Mouse (Mus musculus) neural tube, embryonic 11.5 days (tissue): ENCODE data around the gene Narfl. TPM values are rescaled to one million over a fixed set of nuclear protein-coding genes. Genes with fewer than 3 reads are reported as not detected.

Experiments
- ATAC-seq: fragments of 200-750 bp; cut with Nextera tagmentation; 2 replicates; pipeline ENCODE4 v1.8.0; 2017; ENCODE audit warnings: moderate number of reproducible peaks, mild to moderate bottlenecking, moderate TSS enrichment, moderate library complexity; ENCODE audit not compliant: insufficient read depth, low FRiP score, low TSS enrichment
- DNase-seq: peaks from one replicate; pipeline ENCODE4 v3.0.0-alpha.2; 2015; ENCODE audit warnings: low spot score
- H3K27ac ChIP-seq: fragments of 300-500 bp; sonication (generic); 2 replicates; pipeline ENCODE4 v1.5.1; 2014; ENCODE audit warnings: low read depth, mild to moderate bottlenecking, low read length
- H3K27me3 ChIP-seq: fragments of 300-500 bp; sonication (generic); 2 replicates; pipeline ENCODE4 v1.6.1; 2014; ENCODE audit warnings: mild to moderate bottlenecking, low read length, mixed read lengths; ENCODE audit not compliant: control insufficient read depth, insufficient read depth
- H3K36me3 ChIP-seq: fragments of 300-500 bp; sonication (generic); 2 replicates; pipeline ENCODE4 v1.6.1; 2014; ENCODE audit warnings: mild to moderate bottlenecking, low read length, moderate library complexity, mixed read lengths; ENCODE audit not compliant: control insufficient read depth, insufficient read depth
- H3K4me1 ChIP-seq: fragments of 300-500 bp; sonication (generic); 2 replicates; pipeline ENCODE4 v1.6.1; 2014; ENCODE audit warnings: low read length, mixed read lengths; ENCODE audit not compliant: control insufficient read depth, insufficient read depth
- H3K4me2 ChIP-seq: fragments of 300-500 bp; sonication (generic); 2 replicates; pipeline ENCODE4 v1.6.1; 2014; ENCODE audit warnings: low read depth, mild to moderate bottlenecking, moderate library complexity
- H3K4me3 ChIP-seq: fragments of 300-500 bp; sonication (generic); 2 replicates; pipeline ENCODE4 v1.5.1; 2014; ENCODE audit warnings: low read depth, low read length
- H3K9ac ChIP-seq: fragments of 300-500 bp; sonication (generic); 2 replicates; pipeline ENCODE4 v1.6.1; 2014; ENCODE audit warnings: mild to moderate bottlenecking, low read length
- H3K9me3 ChIP-seq: fragments of 300-500 bp; sonication (generic); 2 replicates; pipeline ENCODE4 v1.6.1; 2016; ENCODE audit warnings: low read length; ENCODE audit not compliant: control insufficient read depth
- WGBS: fragments of 180-500 bp; shearing (Covaris S2); extraction: QIAGEN DNeasy Blood & Tissue Kit; methylation state at CpG from one replicate; pipeline ENCODE4 v1.1.7; 2014; 5-methylcytosine and 5-hydroxymethylcytosine counted together
- polyA plus RNA-seq: library from polyadenylated mRNA; unstranded; fragments of >200 nt; fragmentation: Nextera tagmentation; extraction: Ambion mirVana; gene quantifications from 2 replicates; pipeline ENCODE4 v1.2.1, GENCODE M21; 2014

Gene Narfl
- polyA plus RNA-seq, 1 experiment from 2014 or later: 27.8 TPM

GRCm38 (mm10) chr17:25756378-25757242 is 17.0 kb upstream of the Narfl start:
- no peak overlapping the region for H3K4me2 ChIP-seq
- WGBS: 87% methylated on average over 9 of the region's 9 CpGs
- no peak for DNase-seq
- H3K36me3 ChIP-seq: no peaks in the 10 kb centered on the region
- H3K27me3 ChIP-seq: no peaks in the 10 kb centered on the region
- ATAC-seq: no peak
- no peak overlapping the region for H3K9ac ChIP-seq
- no peak overlapping the region for H3K27ac ChIP-seq
- H3K4me1 ChIP-seq: no peaks in the 10 kb centered on the region
- H3K4me3 ChIP-seq: no peak overlapping the region
- H3K9me3 ChIP-seq: no peaks in the 10 kb centered on the region

GRCm38 (mm10) chr17:25757691-25758090 is 15.9 kb upstream of the Narfl start:
- WGBS: 77% methylated on average over 3 of the region's 3 CpGs

GRCm38 (mm10) chr17:25760148-25760547 is 13.4 kb upstream of the Narfl start:
- no peak for ATAC-seq
- Histone ChIP-seq H3K9me3 (no peaks in the 10 kb centered on the region), H3K27me3 (no peaks in the 10 kb centered on the region), H3K9ac (no peak overlapping the region), H3K4me3 (no peak overlapping the region), H3K4me2 (no peak overlapping the region), H3K27ac (no peak overlapping the region), H3K4me1 (no peaks in the 10 kb centered on the region), H3K36me3 (no peaks in the 10 kb centered on the region)
- 78% methylated on average over 8 of the region's 8 CpGs for WGBS
- no peak for DNase-seq

More at GRCm38 (mm10) chr17:25757691-25758090, 15.9 kb upstream of the Narfl start:
- Histone ChIP-seq H3K4me3 (no peak overlapping the region), H3K4me1 (no peaks in the 10 kb centered on the region), H3K4me2 (no peak overlapping the region), H3K36me3 (no peaks in the 10 kb centered on the region), H3K27ac (no peak overlapping the region), H3K9me3 (no peaks in the 10 kb centered on the region), H3K27me3 (no peaks in the 10 kb centered on the region), H3K9ac (no peak overlapping the region)
- ATAC-seq (no peak), DNase-seq (no peak)

- Histone ChIP-seq H3K36me3 (no peaks in the 10 kb centered on the region), H3K4me3 (no peak overlapping the region), H3K9ac (no peak overlapping the region), H3K4me2 (no peak overlapping the region), H3K27ac (no peak overlapping the region), H3K9me3 (no peaks in the 10 kb centered on the region), H3K4me1 (no peaks in the 10 kb centered on the region), H3K27me3 (no peaks in the 10 kb centered on the region)
- ATAC-seq (no peak), DNase-seq (no peak)
- 65% methylated on average over 4 of the region's 4 CpGs for WGBS
These were observed 12.0 kb upstream of the Narfl start for GRCm38 (mm10) chr17:25761561-25761970.

GRCm38 (mm10) chr17:25762591-25762990 is 11.0 kb upstream of the Narfl start:
- Histone ChIP-seq H3K9me3 (no peaks in the 10 kb centered on the region), H3K27me3 (no peaks in the 10 kb centered on the region), H3K4me1 (no peaks in the 10 kb centered on the region), H3K9ac (no peak overlapping the region), H3K36me3 (no peaks in the 10 kb centered on the region), H3K4me2 (no peak overlapping the region), H3K4me3 (no peak overlapping the region), H3K27ac (no peak overlapping the region)
- no peak for DNase-seq
- no peak for ATAC-seq
- WGBS: 43% methylated on average over 3 of the region's 3 CpGs

GRCm38 (mm10) chr17:25765886-25766285 is 7.7 kb upstream of the Narfl start:
- no peak overlapping the region for H3K27ac ChIP-seq
- no peak for ATAC-seq
- H3K9ac ChIP-seq: no peak overlapping the region
- no peaks in the 10 kb centered on the region for H3K9me3 ChIP-seq
- 40% methylated on average over 5 of the region's 5 CpGs for WGBS
- H3K4me2 ChIP-seq: no peak overlapping the region
- H3K36me3 ChIP-seq: no peaks in the 10 kb centered on the region
- H3K27me3 ChIP-seq: no peaks in the 10 kb centered on the region
- H3K4me3 ChIP-seq: no peak overlapping the region
- no peaks in the 10 kb centered on the region for H3K4me1 ChIP-seq
- DNase-seq: peak; percentile 58

GRCm38 (mm10) chr17:25769331-25769730 is 4.2 kb upstream of the Narfl start:
- ATAC-seq (no peak), DNase-seq (no peak)
- Histone ChIP-seq H3K4me2 (no peak overlapping the region), H3K9me3 (no peaks in the 10 kb centered on the region), H3K27me3 (no peaks in the 10 kb centered on the region), H3K27ac (no peak overlapping the region), H3K4me3 (no peak overlapping the region), H3K4me1 (peaks cover 5% of the 10 kb centered on the region), H3K36me3 (no peaks in the 10 kb centered on the region), H3K9ac (no peak overlapping the region)
- 64% methylated on average over 9 of the region's 9 CpGs for WGBS

- no peak overlapping the region for H3K4me2 ChIP-seq
- H3K9ac ChIP-seq: no peak overlapping the region
- ATAC-seq (no peak), DNase-seq (no peak)
- peaks cover 9% of the 10 kb centered on the region for H3K4me1 ChIP-seq
- H3K27ac ChIP-seq: no peak overlapping the region
- no peaks in the 10 kb centered on the region for H3K9me3 ChIP-seq
- WGBS: 82% methylated on average over 10 of the region's 10 CpGs
- H3K36me3 ChIP-seq: no peaks in the 10 kb centered on the region
- H3K27me3 ChIP-seq: no peaks in the 10 kb centered on the region
- H3K4me3 ChIP-seq: no peak overlapping the region
These were observed 1.9 kb downstream of the Narfl start for GRCm38 (mm10) chr17:25775318-25776062.
